Mouse (Mus musculus) megakaryocyte-erythroid progenitor cell, adult 5-6 weeks (primary cell): Measurements from ENCODE around the gene Dlg1. TPM values are rescaled to one million over a fixed set of nuclear protein-coding genes. Genes with fewer than 3 reads are reported as not detected.
A peak's percentile ranks its signal among the peaks of the same experiment; 100 is the strongest.

Experiments used
- ATAC-seq: replicated peaks from 2 replicates; pipeline ENCODE4 v1.8.0; 2016; ENCODE audit warnings: mild to moderate bottlenecking, inconsistent platforms; ENCODE audit not compliant: severe bottlenecking, poor library complexity, low FRiP score, low TSS enrichment
- total RNA-seq, 2 experiments: library from RNA; stranded (forward) in 1 of 2; stranded (reverse) in 1 of 2; fragments of 200-1000, 215-1000 nt in 1 of 2; fragments of >200 nt in 1 of 2; fragmentation: Nextera tagmentation in 1 of 2; gene quantifications; 2 replicates each; pipeline ENCODE4 v1.2.3; 2014 to 2017

Gene Dlg1
- total RNA-seq, 2 experiments from 2014 or later, result 45.4 to 52.3 TPM

DNA sequence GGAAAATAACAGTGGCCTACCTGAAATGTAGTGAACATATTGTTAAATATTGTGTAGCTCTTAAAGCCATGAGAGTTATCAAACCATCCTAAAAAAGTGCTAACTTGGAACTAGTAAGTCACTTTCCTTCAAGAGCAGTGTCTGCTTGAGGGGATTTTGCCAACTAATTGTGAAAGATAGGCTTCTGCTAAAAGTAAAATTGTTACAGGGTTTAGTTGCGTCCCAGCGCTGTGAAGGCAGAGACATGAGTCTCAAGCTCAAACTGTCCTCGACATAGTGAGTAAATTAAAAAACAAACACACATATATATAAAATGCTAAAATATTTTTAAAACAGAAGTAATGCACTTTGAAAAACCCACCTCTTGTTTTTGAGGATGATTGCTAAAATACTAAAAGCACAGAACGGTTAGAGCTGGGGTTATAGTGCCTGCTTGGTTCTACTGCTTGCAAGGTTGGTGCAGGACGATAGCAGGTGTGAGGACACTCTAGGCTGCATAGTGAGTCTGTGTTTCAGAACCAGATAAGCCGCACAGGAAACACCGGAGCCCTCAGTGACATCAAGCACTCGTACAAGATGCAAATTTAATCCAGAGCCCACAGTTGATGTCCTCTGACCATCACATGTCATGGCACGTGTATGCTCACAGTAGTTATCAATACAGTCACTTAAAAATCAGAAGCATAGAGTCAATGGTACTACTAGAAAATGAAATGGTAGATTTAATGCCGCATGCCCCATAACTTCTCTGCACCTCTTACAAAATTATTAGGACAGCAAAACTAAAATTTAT is 169.6 kb downstream of the Dlg1 start:
- no peak for ATAC-seq

DNA sequence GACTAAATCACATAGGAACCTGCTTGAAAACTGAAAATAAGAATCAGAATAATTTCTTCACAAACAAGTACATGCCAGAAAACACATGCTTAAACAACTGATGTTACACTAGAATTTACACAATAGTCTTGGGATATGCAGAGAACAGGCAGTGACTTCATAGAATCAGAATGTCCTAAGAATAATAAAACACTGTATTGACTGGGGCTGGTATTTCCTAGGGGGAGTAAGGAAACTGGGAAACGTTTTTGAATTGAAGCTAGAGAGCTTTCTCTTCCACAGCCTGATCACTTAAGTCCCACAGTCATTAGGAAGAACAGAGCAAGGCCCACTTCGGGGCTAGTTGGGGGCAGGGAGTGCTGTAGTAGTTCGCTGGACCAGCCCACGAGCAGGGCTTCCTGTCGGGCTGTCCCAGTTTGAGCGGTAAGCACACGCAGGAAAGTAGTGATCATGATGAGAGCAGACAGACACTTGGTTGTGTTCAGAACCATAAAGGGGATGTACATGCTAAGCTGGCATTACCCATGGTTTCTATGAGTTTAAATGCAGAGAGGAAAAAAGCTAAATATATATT is 170.9 kb downstream of the Dlg1 start:
- no peak for ATAC-seq

DNA sequence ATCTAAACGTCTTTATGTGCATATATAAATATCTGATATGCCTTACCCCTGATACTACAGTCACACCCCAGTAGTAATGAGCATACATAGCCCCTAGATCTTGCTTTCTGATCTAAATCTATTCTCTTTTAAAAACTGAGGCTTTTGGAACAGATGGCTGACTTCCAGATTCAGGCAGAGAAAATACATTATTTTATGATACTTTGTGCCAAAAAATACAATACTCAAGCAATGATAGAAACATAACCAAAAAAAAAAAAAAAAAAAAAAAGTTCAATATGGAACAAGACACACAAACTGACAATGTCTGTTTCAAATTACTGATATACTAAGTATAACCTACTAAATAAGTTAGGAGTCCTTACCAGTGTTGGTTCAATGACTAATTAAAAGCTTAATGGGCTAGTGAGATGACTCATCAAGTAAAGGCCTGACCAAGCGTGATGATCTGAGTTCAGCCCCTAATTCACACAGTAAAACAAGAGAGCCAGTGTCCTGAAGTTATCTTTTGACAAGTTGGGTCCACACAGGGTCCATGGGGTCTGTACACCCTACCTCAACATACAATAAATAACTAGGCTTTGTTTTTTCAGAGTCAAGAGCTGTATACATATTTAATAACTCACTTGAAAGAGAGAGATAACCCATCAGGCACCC is 171.5 kb downstream of the Dlg1 start:
- ATAC-seq, result no peak

DNA sequence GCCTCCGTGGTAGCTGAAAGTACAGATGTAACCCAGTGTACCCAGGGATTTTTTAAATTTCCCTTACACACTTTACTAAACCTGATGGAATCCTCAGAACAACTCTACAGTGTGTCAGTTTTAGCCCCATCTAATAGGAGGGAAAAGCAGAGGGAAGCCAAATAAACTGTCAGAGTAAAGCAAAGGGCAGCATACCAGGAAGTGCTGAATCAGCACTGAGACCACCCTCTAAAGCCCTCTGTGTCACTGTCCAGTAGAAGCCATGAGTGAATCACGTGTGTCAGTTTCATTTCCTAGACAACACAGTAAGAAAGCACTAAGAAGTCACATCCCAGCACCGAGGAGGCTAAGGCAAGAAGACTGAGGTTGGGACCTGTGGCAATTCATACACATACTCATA is 174.1 kb downstream of the Dlg1 start:
- ATAC-seq, result no peak

DNA sequence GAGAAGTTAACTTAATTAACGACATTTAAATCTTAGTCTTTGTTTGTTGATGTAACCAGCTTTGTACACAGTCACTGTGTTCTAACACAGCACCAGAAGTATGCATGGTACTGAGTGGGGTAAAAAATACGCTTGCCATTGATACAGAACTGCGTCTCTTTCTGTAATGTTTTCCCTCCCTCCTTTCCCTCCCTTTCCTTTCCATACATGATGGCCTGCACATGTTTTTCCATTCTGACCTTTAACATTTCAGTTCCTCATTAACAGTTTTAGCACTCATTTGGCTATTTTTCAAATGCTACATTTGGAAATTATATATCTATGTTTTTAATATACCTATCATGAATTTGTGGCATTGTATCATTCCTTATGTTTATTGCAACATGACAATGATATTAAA is 181.0 kb downstream of the Dlg1 start:
- no peak for ATAC-seq

DNA sequence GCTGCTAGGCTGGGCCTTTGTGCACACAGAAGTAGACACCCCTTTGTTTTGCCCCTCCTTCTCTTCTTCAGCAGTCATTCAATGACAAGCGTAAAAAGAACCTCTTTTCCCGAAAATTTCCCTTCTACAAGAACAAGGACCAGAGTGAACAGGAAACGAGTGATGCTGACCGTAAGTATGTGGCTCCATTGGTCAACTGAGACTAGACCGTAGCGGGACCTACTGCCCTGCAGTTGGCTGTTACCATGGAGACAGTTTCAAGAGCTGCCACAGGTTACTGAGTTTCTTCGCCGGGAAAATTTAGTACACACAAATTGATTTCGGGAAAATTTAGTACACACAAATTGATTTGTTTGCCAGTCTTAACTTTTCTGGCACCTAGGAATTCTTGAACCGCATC is 183.5 kb downstream of the Dlg1 start:
- no peak for ATAC-seq

DNA sequence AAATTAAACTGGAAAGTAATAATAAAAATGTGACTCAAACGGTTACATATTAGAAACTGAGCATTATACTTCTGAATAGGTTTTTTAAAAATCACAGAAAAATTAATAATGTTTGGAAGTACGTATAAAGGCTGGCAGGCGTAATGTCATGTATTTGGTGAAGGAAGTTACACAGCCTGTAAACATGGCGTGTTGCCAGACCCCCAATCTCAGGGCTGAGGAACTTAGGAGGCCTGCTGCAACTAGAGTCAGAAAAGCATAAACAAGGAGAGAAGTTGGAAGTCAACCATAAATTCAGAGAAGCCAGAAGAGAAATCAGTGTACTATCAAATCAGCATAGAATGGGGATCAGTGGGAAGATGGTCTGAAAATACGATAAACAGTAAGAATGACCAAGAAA is 200.7 kb downstream of the Dlg1 start:
- no peak for ATAC-seq

DNA sequence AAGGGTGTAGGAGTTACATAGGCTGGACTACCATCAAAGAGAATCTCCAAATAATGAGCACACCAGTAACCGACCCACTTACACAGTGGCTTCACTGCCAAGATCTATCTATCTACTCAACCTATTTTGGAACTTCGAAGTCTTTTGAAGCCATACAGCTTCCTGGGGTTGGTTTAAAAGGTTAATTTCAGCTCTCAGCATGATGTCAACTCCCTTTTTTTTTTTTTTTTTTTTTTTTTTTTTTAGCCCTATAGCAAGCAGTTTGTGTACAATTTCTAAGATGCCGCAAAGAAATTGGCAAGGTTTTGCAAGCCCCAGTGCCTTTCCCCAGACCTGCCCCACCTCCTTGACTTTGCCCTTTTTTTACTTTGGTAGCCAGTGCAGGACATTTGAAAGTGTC is 202.0 kb downstream of the Dlg1 start:
- no peak for ATAC-seq

DNA sequence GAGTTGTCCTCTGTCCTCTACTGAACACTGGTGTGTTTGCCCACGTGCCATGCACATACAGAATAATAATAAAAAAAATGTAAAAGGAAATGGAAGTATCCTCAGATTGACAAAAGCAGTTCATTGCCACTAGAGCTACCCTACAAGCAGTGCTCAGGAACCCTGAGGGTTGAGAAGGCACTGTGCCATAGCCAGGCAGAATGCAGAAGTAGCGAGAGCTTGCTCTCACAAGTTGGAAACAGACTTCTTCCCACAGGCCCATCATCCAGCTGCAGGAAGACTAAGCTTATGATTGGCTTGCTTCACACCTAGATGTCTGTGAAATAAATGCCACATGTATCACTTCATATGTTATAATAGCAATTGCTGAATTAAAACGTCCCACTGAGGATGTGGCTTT is 203.7 kb downstream of the Dlg1 start:
- no peak for ATAC-seq

DNA sequence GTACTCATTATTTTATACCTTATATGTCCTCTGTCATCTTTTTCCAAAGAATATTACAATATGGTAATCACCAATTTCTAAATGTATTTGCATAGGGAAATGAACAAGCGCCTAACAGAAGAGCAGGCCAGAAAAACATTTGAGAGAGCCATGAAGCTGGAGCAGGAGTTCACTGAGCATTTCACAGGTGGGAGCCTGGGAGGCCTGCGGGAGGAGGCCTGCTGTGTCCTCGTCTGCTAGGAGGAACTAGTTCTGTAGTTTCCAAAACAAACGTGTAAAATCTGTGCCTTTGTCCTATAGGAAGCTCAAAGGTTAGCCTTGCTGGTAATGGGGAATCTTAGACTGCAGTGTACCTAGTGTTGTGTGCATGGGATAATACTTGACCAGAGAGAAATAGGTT is 204.5 kb downstream of the Dlg1 start:
- ATAC-seq, result no peak

DNA sequence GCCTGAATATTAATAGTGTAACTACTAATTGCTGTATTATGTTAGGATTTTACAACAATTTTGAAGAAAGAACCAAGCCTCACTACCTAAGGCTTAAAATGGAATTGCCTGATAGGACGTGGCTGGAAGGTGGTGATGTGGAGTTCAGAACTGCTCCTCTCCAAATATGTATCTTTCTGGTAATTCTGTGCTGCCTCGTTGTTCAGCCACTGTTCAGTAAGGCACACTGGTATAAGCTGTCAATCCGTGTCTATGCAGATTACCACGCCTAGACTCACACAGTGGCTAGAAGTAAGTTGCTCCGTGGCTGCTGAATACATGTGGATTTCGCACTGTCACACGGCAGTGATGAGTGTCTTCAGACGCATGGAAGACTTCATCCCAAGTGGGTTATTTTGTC is 210.5 kb downstream of the Dlg1 start:
- no peak for ATAC-seq

DNA sequence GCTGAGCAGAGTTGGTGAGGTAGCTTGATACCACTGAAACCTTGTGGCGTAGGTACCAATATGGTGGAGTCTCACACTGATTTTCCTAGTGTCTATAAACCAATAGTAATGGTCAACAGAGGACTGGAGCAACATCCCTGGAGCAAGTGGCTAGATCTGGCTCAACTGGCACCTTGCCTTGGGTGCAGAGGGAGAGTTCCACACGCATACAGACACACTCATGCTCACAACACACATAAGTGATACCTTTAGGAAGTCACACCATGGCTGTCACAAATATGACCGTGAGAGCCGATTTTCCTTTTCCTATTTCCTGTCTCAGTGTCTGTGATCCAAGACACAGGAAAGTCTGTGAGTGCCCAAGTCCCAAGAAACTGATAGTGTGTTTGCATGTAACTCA is 212.1 kb downstream of the Dlg1 start:
- no peak for ATAC-seq

DNA sequence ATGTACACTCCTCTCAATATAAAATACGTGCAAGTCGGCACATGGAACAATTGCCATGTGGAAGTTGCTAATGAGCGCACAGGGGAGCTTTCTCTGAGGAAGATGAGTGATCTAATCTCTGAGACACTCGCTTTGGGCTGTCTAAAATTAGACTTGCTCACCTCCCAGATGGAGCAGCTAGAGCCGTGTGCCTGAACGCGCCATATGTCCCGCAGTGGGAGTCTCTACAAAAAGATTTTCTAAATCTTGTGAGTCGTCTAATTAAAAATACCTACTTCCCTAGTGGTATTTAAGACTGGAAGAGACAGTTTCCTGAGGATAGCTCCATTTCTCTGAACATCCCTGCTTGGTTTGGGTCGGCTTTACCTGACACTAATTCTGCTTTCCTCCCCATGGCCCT is 213.1 kb downstream of the Dlg1 start:
- ATAC-seq, result no peak

DNA sequence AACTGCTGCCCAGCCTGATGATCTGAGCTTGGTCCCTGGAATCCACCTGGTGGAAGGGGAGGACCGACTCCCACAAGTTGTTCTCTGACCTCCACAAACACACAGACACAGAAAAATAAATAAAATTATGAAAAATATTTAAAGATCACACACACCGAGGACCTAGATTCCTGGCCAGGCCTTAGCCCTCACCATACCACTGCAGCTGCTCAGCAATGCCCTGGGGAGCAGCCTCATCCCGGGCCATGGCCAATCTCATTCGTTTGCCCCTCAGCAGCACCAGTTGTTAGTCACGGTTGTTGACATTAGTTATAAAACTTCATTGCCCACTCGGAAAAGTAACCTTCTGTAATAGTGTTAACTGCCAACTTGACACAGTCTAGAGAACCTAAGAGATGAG is 214.8 kb downstream of the Dlg1 start:
- ATAC-seq, result no peak

DNA sequence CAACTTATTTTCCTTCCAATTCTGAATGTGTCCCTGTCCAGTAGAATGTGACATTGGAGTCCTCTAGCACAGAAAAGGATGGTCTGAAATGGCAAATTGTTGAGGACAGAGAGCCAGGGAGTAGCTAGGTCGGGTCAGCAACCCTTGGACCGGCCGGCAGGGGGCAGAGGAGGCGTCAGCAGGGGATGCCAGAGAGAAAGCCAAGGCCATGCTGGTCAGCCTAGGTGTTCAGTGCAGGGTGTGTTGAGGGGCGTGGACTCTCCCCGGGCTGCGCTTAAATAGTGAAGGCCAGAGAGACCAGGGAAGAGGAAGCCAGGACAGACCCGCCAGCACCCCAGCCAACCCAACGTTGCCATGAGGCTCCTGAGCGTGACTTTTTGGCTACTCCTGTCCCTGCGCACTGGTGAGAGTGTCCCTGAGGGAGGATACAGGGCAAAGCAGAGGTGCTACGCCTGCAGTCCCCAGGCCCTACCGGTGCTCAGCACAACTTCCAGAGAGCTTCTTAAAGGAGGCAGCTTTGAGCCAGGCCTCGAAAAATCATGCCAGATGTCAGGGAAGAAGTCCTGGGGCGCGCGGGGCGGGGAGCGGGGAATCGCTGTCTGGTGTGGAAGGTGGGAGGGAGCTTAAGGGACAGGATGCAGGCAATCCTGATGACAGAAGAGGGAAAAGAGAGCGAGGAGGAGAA is 215.5 kb downstream of the Dlg1 start, which contains the start of gene Meltf:
Meltf (plus strand) TSS at position 238 of the 685 bp plus-strand sequence.
- peak; percentile 83 for ATAC-seq

DNA sequence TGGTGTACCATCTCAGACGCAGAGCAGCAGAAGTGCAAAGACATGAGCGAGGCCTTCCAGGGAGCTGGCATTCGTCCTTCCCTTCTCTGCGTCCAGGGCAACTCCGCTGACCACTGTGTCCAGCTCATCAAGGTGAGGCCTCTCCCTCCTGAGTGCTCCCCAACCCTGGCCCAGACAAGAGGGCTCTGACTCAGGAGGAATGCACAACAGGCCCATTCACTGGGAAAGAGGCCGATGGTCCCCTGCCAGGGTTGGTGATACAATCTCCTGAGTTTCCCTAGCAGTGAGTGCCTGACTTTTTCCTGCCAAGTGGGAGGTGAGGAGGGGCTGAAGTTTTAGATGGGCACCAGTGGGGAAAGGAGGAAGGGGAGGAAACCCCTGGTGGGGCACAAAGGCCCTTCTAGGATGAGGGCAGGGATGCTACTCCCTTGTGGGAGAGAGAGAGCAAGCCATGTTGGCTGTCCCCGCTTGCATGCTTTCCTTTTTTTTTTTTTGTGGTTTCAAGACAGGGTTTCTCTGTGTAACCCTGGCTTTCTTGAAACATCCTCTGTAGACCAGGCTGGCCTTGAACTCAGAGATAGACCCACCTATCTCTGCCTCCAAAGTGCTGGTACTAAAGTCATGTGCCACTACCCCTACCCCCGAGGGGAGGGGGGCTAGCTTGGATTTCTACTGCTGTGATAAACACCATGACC is 217.1 kb downstream of the Dlg1 start:
- ATAC-seq, result no peak

DNA sequence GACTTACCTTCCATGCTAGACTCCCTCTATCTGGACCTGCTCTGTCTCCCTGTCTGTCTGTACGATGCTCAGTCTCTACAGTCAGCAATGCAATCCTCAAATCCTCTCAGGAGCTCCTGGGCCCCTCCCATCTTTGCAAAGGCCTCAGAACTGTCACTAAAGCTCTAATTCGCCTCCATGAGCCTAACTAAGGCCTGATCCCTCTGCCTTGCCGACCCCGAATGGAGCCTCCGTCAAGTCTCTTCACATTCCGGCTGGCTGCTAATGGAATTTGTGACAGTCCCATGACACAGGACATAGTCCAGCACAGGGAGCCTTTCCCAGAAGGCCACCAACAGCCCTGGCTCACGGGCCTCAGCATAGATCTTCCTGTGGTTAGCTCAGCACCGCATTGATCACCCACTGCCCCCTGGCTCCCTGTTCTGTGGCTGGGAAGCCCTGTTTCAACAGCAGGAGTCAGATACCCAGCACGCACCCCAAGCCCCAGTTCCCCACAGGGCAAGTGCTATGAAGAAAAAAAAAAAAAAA is 219.2 kb downstream of the Dlg1 start:
- ATAC-seq, result no peak

DNA sequence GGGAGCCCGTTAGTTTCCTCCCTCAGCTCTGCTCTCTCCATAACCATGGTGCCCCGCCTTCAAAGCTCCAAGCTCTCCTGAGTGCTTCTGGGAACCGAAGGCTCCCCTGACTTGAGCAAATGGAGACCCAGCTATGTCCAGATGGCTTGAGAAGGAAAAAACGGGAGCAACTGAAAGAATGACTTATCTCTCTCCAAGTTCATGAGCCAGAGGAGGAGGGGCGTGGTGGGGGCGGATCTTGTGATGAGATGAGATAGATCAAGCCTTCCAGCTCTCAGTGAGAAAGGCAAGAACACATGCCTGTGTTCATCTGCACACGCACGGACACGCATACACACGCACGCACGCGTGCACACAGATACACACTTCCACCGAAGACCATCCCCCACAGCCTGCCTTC is 220.1 kb downstream of the Dlg1 start:
- ATAC-seq, result no peak

DNA sequence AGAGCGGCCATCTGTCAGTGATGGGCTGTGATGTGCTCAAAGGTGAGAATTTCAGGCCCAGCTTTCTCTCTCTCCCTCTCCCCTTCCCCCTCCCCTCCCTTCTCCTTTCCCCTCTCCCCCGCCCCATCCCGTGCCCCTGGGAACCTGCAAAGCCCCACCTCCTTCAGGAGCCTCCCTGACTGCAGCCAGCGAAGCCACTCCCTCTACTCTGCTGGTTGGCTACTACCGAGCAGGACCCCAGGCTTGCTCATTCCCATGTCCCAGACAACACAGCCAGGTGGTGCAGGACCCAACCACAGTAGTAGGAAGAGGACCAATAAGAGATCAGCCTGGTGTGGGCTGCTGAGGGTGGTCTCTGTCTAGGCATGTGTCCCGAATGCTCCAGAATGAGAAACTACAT is 220.7 kb downstream of the Dlg1 start:
- no peak for ATAC-seq

DNA sequence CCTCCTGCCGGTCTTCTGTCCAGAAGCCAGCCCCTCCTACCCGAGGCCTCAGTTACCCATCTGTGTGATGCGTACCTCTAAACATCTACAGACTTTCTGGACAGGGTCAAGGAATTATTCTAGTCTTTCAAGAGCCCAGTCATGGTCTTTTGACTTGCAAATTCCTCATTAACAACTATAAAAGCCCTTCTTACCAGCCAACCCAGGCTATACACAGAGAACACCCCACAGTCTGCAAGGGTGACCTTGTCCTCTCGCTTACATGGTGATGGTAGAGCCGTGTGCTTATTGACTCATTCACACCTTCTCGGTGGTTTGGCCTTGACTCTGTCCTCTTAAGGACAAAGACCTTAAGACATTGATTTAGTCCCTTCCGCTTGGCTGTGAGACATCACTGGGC is 227.7 kb downstream of the Dlg1 start:
- no peak for ATAC-seq
